Mouse (Mus musculus): ENCODE results near the gene Olfr1416. TPM values are rescaled to one million over a fixed set of nuclear protein-coding genes. Genes with fewer than 3 reads are reported as not detected.
"Not testable (repeated sequence)": the region's sequence is repeated elsewhere in the genome, so short reads cannot be mapped to it uniquely, and the experiment has no call there.

Gene Olfr1416
- total RNA-seq (2021), result not detected
- long read RNA-seq, result 0 reads

DNA sequence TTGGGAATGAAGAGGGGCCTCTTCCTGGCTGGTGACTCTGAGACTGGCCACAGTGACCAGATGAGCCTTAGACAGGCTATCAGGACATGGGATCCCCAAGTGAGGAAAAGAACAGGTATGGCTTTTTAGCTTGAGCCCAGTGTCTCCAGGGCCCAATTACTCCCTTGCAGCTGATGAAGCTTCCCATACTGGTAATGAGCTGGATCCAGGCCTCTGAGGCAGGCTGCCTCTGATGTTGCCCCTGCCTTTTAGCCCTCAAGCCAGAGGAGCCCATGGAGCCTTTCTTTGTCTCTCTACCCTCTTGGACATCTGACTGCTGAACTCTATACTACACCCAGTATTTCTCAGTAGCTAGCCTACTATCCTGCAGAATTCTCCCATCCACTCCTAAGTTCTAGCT lies at the start of gene Olfr1416:
Gene Olfr1416 (minus strand): TSS at position 101 of the 400 bp plus-strand sequence.
- DNase-seq (ENCODE audit: low spot score in 2 of 2), result no peak

DNA sequence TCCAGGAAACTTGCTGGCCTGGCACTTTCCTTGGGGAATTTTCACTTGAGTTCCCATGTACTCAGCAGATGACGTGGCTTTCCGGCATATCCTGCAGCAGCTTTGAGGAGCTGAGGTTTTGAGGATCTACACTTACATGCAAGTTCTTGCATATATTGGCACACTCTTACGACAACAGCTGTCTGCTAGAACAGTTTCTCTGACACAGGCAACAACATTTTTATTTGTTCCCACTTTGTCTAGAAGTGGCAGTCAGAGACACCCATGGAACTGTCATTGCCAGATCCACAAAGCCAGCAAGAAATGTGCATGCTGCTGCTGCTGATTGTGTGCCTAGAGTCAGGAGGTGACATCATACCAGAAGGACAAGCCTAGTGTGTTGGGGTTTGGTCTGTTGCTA lies 38.9 kb upstream of the Olfr1416 start:
- DNase-seq (ENCODE audit: low spot score in 2 of 2), result no peak

DNA sequence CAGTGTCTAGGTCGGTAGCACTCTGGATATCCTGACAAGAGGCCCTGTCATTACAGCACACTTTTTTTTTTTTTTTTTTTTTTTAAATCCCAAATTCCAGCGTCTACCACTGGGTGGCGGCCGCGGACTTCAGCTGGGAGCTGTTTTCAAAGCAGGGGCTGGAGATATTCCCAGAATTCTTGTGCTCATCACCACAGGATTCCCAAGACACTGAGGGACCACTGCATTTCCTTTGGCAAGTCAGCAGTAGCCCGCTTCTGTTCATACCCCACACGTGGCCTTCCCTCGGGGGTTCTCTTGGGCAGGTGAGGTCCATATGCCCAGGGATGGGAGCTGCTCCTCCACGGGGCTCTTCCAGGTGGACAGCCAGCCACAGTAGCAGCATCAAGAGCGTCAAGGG lies 36.5 kb upstream of the Olfr1416 start:
- DNase-seq (ENCODE audit: low spot score in 2 of 2), result peak; percentile 25 to 61

DNA sequence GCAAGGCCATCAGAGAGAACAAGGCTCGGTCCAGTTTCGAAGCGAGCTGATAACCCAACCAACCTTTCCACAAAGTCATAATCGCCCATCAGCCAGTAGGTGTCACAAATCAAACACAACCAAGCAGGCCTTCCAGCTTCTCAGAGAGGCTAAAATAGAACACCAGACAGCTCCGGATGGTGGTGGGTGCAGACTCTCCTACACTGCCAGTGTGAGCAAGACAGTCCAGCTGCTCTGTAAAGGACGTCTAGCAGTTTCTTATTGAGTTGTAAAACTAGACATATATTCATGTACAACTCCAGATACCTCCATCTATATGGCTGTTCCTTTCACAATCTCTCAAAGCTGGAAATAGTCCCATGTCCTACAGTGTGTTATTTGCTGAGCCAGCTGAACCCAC lies 34.1 kb upstream of the Olfr1416 start:
- peak in 1 of 2 experiments; percentile 57 for DNase-seq (ENCODE audit: low spot score in 2 of 2)

DNA sequence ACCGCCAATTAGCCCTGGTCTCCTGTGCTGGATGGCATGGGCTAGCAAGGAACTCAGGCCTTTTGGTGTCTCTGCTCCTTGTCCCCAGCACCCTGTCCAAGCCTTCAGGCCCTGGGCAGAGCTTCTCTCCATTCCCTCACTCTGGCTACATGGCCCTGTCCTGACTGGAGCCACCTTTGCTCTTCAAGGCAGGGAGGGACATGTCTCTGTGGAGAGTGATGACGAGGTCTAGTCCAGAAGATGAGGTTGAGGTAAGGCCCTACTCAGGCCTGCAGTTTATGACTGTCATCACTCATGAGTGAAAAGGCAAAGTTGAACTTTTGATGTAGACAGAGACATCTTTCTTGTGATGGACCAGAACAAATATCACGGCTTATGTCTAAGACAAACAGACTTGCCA lies 33.6 kb upstream of the Olfr1416 start, which contains the start of gene Olfr1414:
Gene Olfr1414 (minus strand): TSS at position 101 of the 400 bp plus-strand sequence.
- DNase-seq (ENCODE audit: low spot score in 2 of 2), result no peak

DNA sequence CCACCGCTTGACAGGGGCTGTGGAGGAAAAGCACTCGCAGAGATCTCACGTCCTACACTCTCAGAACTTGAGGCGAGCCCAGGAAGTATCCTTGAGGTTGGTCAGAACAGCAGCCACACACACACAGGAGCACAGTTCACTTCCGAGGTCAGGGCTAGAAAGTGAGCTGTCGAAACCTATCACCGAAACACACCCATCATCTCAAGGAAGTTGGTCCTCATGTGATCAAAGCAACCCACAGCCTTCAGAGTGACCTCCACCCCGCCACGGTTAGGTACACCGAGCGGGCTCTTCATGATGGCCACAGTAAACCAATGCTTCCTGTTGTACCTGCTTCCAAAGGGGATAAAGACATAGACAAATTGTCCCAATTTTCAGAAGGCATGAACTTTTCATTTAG lies 30.5 kb upstream of the Olfr1416 start:
- DNase-seq (ENCODE audit: low spot score in 2 of 2), result no peak

DNA sequence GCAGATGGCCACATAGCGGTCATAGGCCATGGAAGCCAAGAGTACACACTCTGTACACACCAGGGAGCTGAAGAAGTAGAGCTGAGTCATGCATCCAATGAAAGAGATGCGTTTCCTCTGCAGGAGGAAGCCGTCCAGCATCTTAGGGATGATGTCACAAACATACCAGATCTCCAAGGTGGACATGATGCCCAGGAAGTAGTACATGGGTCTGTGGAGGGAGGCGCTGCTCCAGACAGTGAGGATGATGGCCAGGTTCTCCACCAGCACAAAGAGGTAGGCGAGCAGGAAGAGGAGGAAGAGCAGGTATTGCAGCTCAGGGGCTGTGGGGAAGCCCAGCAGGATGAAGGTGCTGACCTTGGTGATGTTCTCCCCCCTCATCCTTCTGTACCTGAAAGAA lies 26.7 kb upstream of the Olfr1416 start:
- not testable (repeated sequence) for DNase-seq (ENCODE audit: low spot score in 2 of 2)

DNA sequence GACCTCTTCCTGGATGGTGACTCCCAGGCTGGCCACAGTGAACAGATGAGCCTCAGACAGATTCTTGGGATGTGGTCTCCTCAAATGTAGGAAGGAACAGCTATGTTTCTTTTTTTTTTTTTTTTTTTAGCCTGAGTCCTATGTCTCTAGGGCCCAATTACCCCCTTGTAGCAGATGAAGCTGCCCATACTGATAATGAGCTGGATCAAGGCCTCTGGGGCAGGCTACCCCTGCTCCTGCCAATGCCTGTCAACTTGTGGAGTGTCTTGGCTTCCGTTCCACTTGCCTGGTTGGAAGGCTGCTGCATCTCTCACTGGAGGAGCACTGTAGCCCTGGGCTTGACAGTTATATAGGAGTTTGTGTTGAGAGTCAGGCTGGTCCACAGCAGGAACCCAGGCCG lies 11.1 kb upstream of the Olfr1416 start, which contains the start of gene Olfr1415:
Gene Olfr1415 (minus strand): TSS at position 101 of the 400 bp plus-strand sequence.
- no peak for DNase-seq (ENCODE audit: low spot score in 2 of 2)

DNA sequence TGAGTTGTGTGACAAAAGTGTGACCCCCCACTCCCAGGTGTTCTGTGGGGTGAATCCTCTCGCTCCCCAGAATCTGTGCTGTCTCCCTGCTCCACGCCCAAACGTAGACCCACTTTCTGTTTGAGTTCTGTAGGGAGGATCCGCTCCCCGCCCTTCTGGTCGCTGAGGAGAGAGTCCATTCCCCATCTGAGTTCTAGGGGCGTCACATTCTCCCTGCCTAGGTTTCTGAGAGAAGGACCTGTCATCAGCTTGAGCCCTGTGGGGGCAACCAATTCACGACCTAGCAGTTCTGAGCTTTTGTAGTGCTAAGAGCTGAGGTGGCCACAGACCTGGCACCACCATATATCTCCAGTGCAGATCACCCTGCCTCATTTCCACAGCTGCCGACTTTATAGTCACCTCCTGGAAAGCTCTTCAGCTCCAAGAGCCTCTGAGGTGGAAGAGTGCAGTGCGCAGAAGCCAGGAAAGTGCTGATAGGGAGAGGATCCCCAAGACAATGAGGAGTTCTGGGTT lies 10.8 kb downstream of the Olfr1416 start:
- peak in 1 of 2 experiments; percentile 13 for DNase-seq (ENCODE audit: low spot score in 2 of 2)

DNA sequence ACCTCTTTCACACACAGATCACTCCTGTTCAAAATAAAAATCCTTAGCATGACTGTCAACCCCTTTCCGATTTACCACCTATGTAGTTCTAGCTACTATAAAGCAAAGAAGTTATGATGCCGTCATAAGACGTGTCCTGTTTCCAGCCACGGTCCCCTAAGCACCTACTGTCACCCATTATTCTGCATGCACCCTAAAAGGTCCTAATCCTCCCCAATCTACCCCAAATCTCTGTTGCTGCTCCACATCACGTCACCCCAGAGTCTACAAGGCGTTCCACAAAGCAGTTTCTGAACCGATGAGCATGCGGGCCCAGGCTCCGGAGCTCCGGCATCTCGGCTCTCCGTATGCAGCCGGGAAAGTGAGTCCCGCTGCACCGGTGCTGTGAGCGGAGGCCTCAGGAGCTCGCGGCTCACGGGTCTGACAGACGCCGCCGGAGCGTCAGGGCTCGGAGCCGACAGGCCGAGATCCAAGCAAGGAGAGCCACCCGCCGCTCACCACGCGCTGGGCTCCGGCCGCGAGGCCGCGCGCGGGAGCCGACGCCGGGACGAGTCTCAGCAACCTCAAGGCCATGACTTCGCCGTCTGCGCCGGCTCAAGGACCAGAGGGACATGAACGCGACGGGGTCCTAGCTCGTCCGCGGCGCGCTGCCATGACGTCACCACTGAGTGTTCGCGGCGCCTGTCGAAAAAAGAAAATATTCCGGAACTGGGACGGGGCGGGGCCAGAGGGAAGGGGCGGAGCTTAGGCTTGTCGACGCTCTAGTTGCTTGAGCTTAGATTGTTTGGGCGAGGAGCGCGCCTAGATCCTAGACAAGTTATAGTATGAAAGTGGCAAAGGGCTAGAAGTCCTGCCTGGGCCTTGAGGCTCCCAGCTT lies 11.5 kb downstream of the Olfr1416 start, which contains the start of gene Ndufa10:
Gene Ndufa10 (minus strand): TSS at position 696 of the 877 bp plus-strand sequence.
- peak; percentile 86 to 94 for DNase-seq (ENCODE audit: low spot score in 2 of 2)

DNA sequence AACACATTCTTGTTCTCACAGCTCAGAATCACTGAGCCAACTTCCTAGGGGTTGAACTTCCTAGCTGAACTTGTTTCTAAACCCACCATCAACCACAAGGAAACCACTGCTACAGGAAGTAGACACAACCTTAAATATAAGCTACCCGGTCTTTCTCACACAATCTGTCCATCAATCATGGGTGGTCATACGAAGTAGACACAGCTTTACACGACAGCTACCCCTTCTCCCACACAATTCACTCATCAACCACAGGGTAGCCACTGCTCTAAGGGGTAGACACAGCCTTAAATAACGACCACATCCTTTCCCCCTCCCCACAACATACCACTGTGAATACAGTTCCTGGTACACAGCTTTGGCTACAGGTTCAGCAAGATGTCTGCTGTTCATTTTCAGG lies 16.0 kb downstream of the Olfr1416 start:
- no peak for DNase-seq (ENCODE audit: low spot score in 2 of 2)

DNA sequence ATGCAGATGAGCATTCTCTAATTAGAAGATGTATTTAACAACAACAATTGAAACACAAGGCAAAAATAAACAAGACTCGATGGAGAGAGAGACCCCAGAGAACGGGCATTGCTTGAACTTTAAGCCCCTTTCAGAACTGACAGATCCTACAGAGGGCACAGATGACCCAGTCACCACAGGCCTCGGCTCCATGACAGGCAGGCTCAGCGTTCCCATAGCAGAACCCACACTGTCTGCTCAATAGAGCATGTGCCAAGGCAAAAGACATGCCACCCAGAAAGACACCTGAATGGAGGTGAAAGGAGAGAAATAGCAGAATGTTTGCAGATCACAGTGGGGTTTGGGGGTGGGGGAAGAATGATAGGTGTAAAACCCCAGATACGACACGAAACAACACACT lies 26.5 kb downstream of the Olfr1416 start:
- DNase-seq (ENCODE audit: low spot score in 2 of 2), result no peak

DNA sequence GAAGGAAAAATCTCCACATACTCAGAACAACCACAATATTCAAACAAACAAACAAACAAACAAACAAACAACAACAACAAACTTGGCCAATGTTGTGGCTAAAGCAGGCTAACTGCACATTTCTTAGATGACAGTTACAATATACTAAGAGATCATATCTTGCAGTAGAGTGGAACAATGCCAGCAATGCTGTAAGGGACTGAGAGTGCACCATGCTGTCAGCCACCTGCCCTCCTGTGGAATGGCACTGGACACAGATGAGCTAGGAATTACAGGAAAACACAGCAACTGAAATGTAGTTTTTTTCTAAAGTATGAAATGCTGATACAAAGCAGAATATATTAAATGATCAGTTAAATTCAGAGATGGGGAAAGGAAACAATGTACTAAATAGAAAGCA lies 27.2 kb downstream of the Olfr1416 start:
- no peak for DNase-seq (ENCODE audit: low spot score in 2 of 2)

DNA sequence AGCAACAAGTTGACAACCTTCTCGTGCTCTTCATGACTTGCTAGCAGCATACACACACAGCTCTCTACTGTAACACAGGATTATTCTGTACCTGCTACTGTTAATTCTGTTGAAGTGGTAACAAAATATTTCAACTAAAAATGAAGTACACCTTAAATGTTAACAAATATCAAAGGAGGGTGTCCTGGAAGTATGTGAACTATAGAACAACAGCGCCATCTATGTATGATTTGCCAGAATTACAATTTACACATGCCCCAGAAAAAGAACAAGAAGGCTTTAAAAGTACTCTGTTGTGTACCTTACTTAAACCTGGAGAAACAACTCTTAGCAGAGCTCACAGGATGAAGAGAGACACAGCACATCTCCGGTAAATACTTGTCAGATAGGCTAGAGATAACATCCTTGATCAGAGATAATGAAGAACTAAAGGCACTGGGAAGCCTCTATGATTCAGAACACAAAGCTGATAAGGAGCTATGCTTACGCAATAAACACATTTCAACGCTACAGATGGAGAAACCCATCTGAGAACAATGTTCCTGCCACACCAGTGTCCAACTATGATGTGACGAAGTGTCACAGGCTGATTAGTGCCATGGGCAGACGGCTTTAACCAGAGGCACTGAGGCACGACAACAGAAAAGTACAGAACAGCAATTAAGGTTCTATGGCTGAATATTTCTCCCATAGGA lies 31.0 kb downstream of the Olfr1416 start:
- DNase-seq (ENCODE audit: low spot score in 2 of 2), result peak in 1 of 2 experiments; percentile 41

DNA sequence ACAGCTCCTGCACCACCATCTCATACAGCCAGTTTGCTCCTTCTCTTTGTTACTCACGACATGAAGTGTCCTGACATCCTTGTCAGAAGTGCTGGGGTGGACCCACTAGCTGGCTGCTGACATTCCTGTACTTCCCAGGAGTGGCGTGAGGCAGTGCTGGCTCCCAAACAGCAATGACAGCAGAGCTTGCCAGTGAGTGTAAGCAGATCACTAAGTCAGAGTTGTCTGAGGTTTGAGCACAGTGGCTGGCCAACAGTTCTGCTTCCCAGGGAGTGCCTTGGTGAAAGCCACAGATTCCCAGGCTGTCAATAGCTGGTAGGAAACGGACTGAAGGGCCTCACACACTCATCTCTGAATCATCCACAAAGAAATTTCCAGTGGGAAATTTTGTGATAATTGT lies 36.6 kb downstream of the Olfr1416 start:
- no peak for DNase-seq (ENCODE audit: low spot score in 2 of 2)

DNA sequence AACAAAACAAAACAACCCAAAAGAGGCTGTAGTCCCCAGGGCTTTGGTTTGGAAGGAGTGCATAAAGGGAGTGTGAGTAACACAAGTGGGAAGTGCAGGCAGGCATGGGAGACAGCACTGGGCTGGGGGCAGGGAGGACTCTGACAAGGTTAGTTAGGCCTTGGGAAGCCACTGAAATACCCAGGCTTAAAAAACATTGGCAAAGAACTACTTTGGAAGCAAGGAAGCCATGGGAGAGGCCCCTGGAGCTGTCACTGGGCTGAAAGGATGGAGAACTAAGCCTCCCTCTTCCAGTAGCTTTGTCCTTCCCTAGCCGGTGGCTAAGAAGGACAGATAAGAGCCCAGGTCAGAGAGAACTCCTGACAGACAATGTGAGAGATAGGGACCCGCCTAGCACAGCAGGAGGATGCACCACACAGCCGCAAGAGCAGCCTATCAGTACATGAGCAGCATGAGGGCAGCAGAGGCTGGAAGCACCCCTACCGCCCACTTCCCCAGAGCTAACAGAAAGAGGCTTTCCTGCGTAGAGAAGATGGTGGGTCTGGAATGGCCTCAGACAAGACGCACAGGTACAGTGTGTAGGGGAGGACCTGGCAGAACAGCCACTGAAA lies 43.4 kb downstream of the Olfr1416 start:
- no peak for DNase-seq (ENCODE audit: low spot score in 2 of 2)

DNA sequence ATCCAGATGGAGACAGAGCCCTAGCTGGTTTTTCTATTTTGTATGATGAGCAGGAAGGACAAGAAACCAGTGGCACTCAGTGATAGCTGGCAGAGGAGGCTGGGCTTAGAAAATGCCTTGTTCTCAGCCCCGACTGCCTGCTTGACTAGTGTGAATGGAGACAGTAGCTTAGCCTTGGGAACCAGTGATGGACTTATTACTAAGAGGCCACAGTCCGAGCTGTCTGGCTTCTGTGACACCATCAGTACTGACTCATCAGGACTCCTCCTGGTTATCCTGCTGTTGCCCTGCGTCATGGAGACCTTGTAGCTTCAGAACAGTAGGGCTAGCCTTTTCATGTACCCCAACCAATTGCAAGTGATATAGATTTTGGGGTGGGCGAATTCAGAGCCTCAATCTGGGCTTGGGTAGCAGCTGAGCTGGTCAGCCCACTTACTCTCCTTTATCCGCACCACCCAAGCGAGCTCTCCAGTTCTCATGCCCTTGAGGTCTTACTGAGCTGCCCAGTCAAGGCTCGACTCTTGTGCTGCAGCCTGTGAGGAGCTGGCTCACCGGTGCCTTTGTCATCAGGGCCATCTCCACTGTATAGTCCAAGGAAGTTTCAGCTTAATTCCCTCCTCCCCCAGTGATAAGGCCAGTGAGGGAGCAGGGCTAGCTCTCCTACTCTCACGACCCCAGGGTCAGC lies 44.7 kb downstream of the Olfr1416 start:
- DNase-seq (ENCODE audit: low spot score in 2 of 2), result no peak

DNA sequence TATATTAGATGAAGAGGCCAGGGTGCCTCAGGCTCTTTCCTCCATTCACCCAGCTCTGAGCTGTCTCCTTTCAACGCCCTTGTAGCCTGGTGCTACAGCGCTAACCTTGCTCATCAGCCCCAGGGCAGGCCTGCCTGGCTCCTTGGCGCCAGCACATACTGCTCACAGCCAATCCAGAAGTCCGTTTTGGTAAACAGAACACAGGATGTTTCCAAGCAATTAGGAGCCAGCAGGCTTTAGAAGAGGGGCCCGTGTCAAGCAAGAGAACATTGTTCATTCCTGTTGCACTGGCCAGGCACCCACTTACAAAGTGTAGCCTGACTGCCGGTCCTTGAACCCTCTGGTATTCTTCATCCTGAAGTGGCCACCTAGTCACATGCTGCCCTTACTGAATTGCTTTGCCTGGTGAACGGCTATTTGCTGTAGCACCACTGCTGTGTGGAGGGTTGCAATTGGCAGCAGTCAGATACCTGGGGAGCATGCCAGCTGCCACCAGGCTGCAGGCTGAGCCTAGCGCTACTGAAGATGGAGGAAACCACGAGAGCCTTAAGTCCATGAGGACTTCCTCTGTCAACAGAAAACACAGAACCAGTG lies 47.1 kb downstream of the Olfr1416 start:
- peak in 1 of 2 experiments; percentile 66 for DNase-seq (ENCODE audit: low spot score in 2 of 2)

DNA sequence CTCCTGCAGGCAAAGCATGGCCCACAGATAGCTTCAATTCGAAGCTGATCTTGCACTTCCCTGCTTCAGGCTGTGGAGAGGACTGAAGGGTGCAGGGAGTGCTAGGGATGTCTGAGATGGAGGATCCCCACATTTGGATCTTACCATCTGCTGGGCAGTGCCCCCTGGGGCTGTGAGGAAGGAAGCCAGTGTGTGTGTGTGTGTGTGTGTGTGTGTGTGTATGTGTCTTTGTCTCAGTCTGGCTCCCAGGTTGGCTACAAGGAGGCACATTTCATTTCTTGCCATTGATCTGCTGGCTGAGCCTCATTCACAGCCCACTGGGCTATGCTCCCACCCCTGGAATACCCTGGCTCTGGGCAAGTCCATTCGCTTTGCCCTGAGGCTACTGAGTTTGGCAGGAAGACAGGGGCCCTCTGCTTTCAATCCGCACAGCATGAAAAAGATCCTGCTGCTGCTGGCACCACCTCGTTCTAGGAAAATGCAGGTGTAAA lies 48.0 kb downstream of the Olfr1416 start:
- peak in 1 of 2 experiments; percentile 37 for DNase-seq (ENCODE audit: low spot score in 2 of 2)

DNA sequence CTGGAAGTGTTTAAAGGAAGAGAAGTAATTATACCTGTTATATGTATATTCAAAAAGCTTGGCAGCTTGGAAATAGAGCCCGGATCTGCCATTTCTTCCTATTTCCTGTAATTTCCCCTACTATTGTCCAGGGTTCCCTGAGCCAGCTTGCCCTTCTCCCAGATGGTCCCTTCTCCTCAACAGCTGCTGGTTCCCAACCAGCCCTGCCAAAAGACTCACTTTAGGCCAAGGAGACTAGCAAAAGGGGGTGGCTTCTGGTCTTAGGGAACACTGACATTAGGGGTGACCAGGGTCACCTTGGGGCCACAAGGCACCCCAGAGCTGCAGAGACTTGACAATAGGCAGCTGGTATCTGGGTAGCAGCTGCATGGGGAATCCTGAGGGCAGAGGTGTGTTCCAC lies 49.9 kb downstream of the Olfr1416 start:
- no peak for DNase-seq (ENCODE audit: low spot score in 2 of 2)
